Mouse (Mus musculus): ENCODE measurements around the gene Nphs1. TPM values are rescaled to one million over a fixed set of nuclear protein-coding genes. Genes with fewer than 3 reads are reported as not detected.

The Nphs1 gene
- total and polyA plus RNA-seq, 3 experiments = 1.2 to 2.3 TPM; not detected in 1

GRCm38 (mm10) chr7:30431793-30432192 is 26.3 kb upstream of the Nphs1 start:
- no peak overlapping the region for H3K4me3 ChIP-seq (ENCODE audit: control insufficient read depth in 1 of 2, insufficient read depth in 1 of 2, low read depth in 2 of 2, low read length in 2 of 2)
- H3K9me3 ChIP-seq (replicated peaks; ENCODE audit: insufficient read depth, low read length) = no peaks in the 10 kb centered on the region
- no peaks in the 10 kb centered on the region for H3K27me3 ChIP-seq (ENCODE audit: control insufficient read depth in 1 of 2, insufficient read depth in 2 of 2, low read length in 2 of 2)
- no peak for TF ChIP-seq MAZ (IDR thresholded peaks at IDR 0.05; ENCODE audit: low read depth, low read length)
- no peak for TF ChIP-seq POLR2AphosphoS5 (IDR thresholded peaks at IDR 0.05; ENCODE audit: borderline replicate concordance, low read depth, low read length)
- TF ChIP-seq KAT2A (conservative IDR thresholded peaks at IDR 0.05; ENCODE audit: low read depth, low read length) = no peak
- TF ChIP-seq ZC3H11A (IDR thresholded peaks at IDR 0.05; ENCODE audit: low read depth, low read length) = peak; percentile 46; the same call in 1 of the 2 replicates
- TF ChIP-seq CTCF (IDR thresholded peaks at IDR 0.05 in 2 of 3, conservative IDR thresholded peaks at IDR 0.05 in 1 of 3; ENCODE audit: control insufficient read depth in 1 of 3, insufficient read depth in 1 of 3, low read depth in 2 of 3, low read length in 3 of 3, poor library complexity in 1 of 3, severe bottlenecking in 1 of 3) = peak in 2 of 3 experiments; percentile 31 to 55; a peak in 4 of 6 replicates
- TF ChIP-seq SMC3 (IDR thresholded peaks at IDR 0.05; ENCODE audit: low read depth, low read length) = peak; percentile 70
- TF ChIP-seq RAD21 (IDR thresholded peaks at IDR 0.05; ENCODE audit: low read depth, low read length) = peak; percentile 53
- TF ChIP-seq USF2 (IDR thresholded peaks at IDR 0.05; ENCODE audit: borderline replicate concordance in 1 of 2, insufficient read depth in 1 of 2, low read depth in 1 of 2, low read length in 2 of 2) = no peak
- no peak for TF ChIP-seq RCOR1 (IDR thresholded peaks at IDR 0.05; ENCODE audit: low read depth, low read length)
- no peak for TF ChIP-seq MEF2A (IDR thresholded peaks at IDR 0.05; ENCODE audit: extremely low read depth, insufficient replicate concordance, low read depth, low read length, poor library complexity, severe bottlenecking)
- no peak for TF ChIP-seq MYB (IDR thresholded peaks at IDR 0.05; ENCODE audit: low read depth, low read length)
- no peak for TF ChIP-seq NELFE (IDR thresholded peaks at IDR 0.05; ENCODE audit: low read depth, low read length)
- no peaks in the 10 kb centered on the region for H3K4me1 ChIP-seq (ENCODE audit: control insufficient read depth in 1 of 2, insufficient read depth in 2 of 2, low read length in 2 of 2)
- H3K36me3 ChIP-seq (ENCODE audit: control insufficient read depth in 1 of 2, insufficient read depth in 2 of 2, low read length in 2 of 2) = peaks cover 0 to under 1% of the 10 kb centered on the region in 2 experiments; a peak in 1 of 4 replicates
- no peaks in the 10 kb centered on the region for H3K79me2 ChIP-seq (ENCODE audit: control insufficient read depth, insufficient read depth, low read length, poor library complexity)
- no peak overlapping the region for H3K27ac ChIP-seq (ENCODE audit: control insufficient read depth, low read depth, low read length)
- DNase-seq (ENCODE audit: low read depth, low spot score) = peak; percentile 58
- H3K9ac ChIP-seq (ENCODE audit: control insufficient read depth, low read depth, low read length, poor library complexity, severe bottlenecking) = no peak overlapping the region

- no peak overlapping the region for H3K9ac ChIP-seq (ENCODE audit: control insufficient read depth, low read depth, low read length, poor library complexity, severe bottlenecking)
- no peak overlapping the region for H3K27ac ChIP-seq (ENCODE audit: control insufficient read depth, low read depth, low read length)
- TF ChIP-seq SMC3 (IDR thresholded peaks at IDR 0.05; ENCODE audit: low read depth, low read length) = peak; percentile 17; the same call in 1 of the 2 replicates
- no peak for TF ChIP-seq RCOR1 (IDR thresholded peaks at IDR 0.05; ENCODE audit: low read depth, low read length)
- TF ChIP-seq MAZ (IDR thresholded peaks at IDR 0.05; ENCODE audit: low read depth, low read length) = peak; percentile 49; the same call in 1 of the 2 replicates
- no peak for TF ChIP-seq ZC3H11A (IDR thresholded peaks at IDR 0.05; ENCODE audit: low read depth, low read length)
- no peak for TF ChIP-seq BHLHE40 (IDR thresholded peaks at IDR 0.05; ENCODE audit: borderline replicate concordance, low read depth, low read length)
- TF ChIP-seq ZNF384 (IDR thresholded peaks at IDR 0.05; ENCODE audit: low read depth, low read length) = peak; percentile 93
- TF ChIP-seq MYC (IDR thresholded peaks at IDR 0.05; ENCODE audit: low read depth, low read length) = no peak
- TF ChIP-seq CHD2 (IDR thresholded peaks at IDR 0.05; ENCODE audit: low read length) = no peak
- TF ChIP-seq SIN3A (IDR thresholded peaks at IDR 0.05; ENCODE audit: low read length) = peak; percentile 96
- TF ChIP-seq HCFC1 (IDR thresholded peaks at IDR 0.05; ENCODE audit: low read depth, low read length) = peak; percentile 33; the same call in 1 of the 2 replicates
- peak; percentile 93 for TF ChIP-seq MXI1 (IDR thresholded peaks at IDR 0.05; ENCODE audit: low read depth, low read length)
- no peak for TF ChIP-seq MAX (IDR thresholded peaks at IDR 0.05; ENCODE audit: low read length)
- TF ChIP-seq NRF1 (IDR thresholded peaks at IDR 0.05; ENCODE audit: insufficient read depth, low read depth, low read length, poor library complexity, severe bottlenecking) = no peak
- no peak for TF ChIP-seq TCF12 (IDR thresholded peaks at IDR 0.05; ENCODE audit: low read depth, low read length)
- no peak for TF ChIP-seq EP300 (IDR thresholded peaks at IDR 0.05; ENCODE audit: low read depth in 1 of 2, low read length in 2 of 2)
- TF ChIP-seq KAT2A (conservative IDR thresholded peaks at IDR 0.05; ENCODE audit: low read depth, low read length) = no peak
- no peak for TF ChIP-seq GABPA (IDR thresholded peaks at IDR 0.05; ENCODE audit: low read depth, low read length)
- no peaks in the 10 kb centered on the region for H3K9me3 ChIP-seq (replicated peaks; ENCODE audit: insufficient read depth, low read length)
- no peaks in the 10 kb centered on the region for H3K79me2 ChIP-seq (ENCODE audit: control insufficient read depth, insufficient read depth, low read length, poor library complexity)
- H3K36me3 ChIP-seq (ENCODE audit: control insufficient read depth in 1 of 2, insufficient read depth in 2 of 2, low read length in 2 of 2) = no peaks in the 10 kb centered on the region
- no peaks in the 10 kb centered on the region for H3K4me1 ChIP-seq (ENCODE audit: control insufficient read depth in 1 of 2, insufficient read depth in 2 of 2, low read length in 2 of 2)
- no peak overlapping the region for H3K4me3 ChIP-seq (ENCODE audit: control insufficient read depth in 1 of 2, insufficient read depth in 1 of 2, low read depth in 2 of 2, low read length in 2 of 2)
- peak; percentile 77 for DNase-seq (ENCODE audit: low read depth, low spot score)
- no peaks in the 10 kb centered on the region for H3K27me3 ChIP-seq (ENCODE audit: control insufficient read depth in 1 of 2, insufficient read depth in 2 of 2, low read length in 2 of 2)
These were observed 23.9 kb upstream of the Nphs1 start for GRCm38 (mm10) chr7:30434238-30434637.
